Mouse (Mus musculus) hindbrain, embryonic 11.5 days (tissue): ENCODE results near the gene Mep1a. TPM values are rescaled to one million over a fixed set of nuclear protein-coding genes. Genes with fewer than 3 reads are reported as not detected.

Source experiments
- ATAC-seq: fragments of 200-750 bp; cut with Nextera tagmentation; 2 replicates; pipeline ENCODE4 v1.8.0; 2017; ENCODE audit warnings: mild to moderate bottlenecking, moderate TSS enrichment, moderate library complexity; ENCODE audit not compliant: low FRiP score
- DNase-seq: peaks from one replicate; pipeline ENCODE4 v3.0.0-alpha.2; 2015; ENCODE audit warnings: low spot score
- H3K27ac ChIP-seq: fragments of 300-500 bp; sonication (generic); 2 replicates; pipeline ENCODE4 v1.5.1; 2014; ENCODE audit warnings: mild to moderate bottlenecking, low read depth, low read length
- H3K27me3 ChIP-seq: fragments of 300-500 bp; sonication (generic); 2 replicates; pipeline ENCODE4 v1.6.1; 2014; ENCODE audit warnings: mild to moderate bottlenecking, low read length, moderate library complexity, mixed read lengths; ENCODE audit not compliant: control insufficient read depth, insufficient read depth
- H3K36me3 ChIP-seq: fragments of 300-500 bp; sonication (generic); 2 replicates; pipeline ENCODE4 v1.6.1; 2014; ENCODE audit warnings: mild to moderate bottlenecking, low read length, moderate library complexity, mixed read lengths; ENCODE audit not compliant: control insufficient read depth, insufficient read depth
- H3K4me1 ChIP-seq: fragments of 300-500 bp; sonication (generic); replicated peaks from 2 replicates; pipeline ENCODE4 v1.6.1; 2014; ENCODE audit warnings: low read length, mixed read lengths; ENCODE audit not compliant: control insufficient read depth, insufficient read depth
- H3K4me2 ChIP-seq: fragments of 300-500 bp; sonication (generic); replicated peaks from 2 replicates; pipeline ENCODE4 v1.6.1; 2014; ENCODE audit warnings: mild to moderate bottlenecking, low read depth, low read length
- H3K4me3 ChIP-seq: fragments of 300-500 bp; sonication (generic); 2 replicates; pipeline ENCODE4 v1.5.1; 2014; ENCODE audit warnings: low read depth, low read length
- H3K9ac ChIP-seq: fragments of 300-500 bp; sonication (generic); 2 replicates; pipeline ENCODE4 v1.6.1; 2014; ENCODE audit warnings: low read depth, low read length
- H3K9me3 ChIP-seq: fragments of 300-500 bp; sonication (generic); 2 replicates; pipeline ENCODE4 v1.6.1; 2016; ENCODE audit warnings: low read length; ENCODE audit not compliant: control insufficient read depth
- WGBS: fragments of 180-500 bp; shearing (Covaris S2); extraction: QIAGEN DNeasy Blood & Tissue Kit; methylation state at CpG from one replicate; pipeline ENCODE4 v1.1.7; 2014; 5-methylcytosine and 5-hydroxymethylcytosine counted together
- polyA plus RNA-seq: library from polyadenylated mRNA; unstranded; fragments of >200 nt; fragmentation: Nextera tagmentation; extraction: Ambion mirVana; gene quantifications from 2 replicates; pipeline ENCODE4 v1.2.1, GENCODE M21; 2014

Gene Mep1a
- polyA plus RNA-seq, 1 experiment from 2014 or later, result not detected

DNA sequence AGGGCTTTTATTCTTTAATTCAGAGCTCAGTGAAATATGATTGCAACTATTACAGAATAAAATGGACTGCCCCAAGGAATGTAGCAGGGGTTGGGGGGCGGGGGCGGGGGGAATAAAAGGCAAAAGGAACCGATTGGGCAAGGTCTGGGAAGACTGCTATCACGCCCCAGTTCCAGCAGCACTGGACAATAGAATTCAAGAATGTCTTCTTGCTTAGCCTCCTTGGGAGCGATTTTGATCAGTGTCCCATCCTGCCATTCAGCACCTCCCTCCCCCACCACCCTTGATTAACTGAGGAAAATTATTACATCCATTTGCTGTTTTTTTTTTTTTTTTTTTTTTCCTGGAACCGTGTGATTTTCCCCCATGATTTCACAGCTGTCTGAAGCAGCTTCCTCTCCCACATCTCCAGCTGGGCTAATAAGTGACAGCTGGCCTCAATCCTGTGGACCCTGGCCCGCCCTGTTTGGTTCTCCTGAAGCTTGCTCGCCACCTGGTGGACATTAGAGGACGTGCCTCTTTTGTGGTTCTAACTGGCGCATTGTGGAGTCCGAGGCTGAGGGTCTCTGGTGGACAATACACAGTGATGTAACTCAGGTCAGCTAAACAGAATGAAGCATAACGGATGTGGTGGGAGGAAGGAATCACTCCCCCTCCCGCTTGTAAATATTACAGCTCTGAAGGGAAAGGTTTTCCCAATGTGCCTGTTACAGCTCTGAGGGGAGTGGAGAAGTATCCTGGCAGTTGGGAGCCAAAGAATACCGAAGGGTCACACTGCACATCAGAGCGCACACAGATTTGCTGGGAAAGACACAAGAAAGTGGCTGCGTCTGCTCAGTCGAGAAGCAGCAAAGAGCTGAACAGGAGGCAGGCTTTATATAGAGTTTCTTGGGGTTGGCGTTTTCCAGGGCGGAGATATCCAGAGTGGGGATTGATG lies 42.1 kb downstream of the Mep1a start:
- Histone ChIP-seq H3K4me3 (no peak overlapping the region), H3K27ac (no peak overlapping the region), H3K36me3 (no peaks in the 10 kb centered on the region), H3K27me3 (no peaks in the 10 kb centered on the region), H3K4me1 (no peaks in the 10 kb centered on the region; the same call in 1 of the 2 replicates), H3K4me2 (no peak overlapping the region), H3K9ac (no peak overlapping the region), H3K9me3 (no peaks in the 10 kb centered on the region)
- ATAC-seq, result peak; percentile 96
- 36% methylated on average over 19 of the region's 19 CpGs for WGBS
- peak; percentile 94 for DNase-seq

DNA sequence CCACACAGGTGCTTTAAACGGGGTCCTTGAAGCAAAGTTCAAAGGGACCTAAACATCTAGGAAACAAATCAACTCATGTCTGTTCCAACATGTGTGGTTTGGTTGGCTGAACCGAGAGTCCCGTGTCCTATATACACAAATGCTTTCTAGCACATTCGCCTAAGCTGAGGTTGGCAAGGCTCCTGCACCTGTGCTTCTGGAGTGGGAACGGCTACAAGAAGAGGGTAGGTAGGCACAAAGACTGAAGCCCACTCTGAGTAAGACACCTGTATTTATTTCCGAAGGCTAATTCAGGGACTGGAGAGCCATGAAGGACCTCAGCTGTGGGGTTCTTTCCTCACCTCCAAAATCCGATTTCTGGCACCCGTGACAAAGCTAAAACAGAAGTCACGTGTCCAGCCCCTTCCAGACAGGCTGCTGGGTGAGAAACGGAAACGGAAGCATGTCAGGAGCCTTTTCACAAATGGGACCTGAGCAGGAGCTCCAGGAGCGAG lies 42.8 kb downstream of the Mep1a start:
- ATAC-seq, result peak; percentile 7; the same call in 1 of the 2 replicates
- Histone ChIP-seq H3K4me3 (no peak overlapping the region), H3K9me3 (no peaks in the 10 kb centered on the region), H3K36me3 (no peaks in the 10 kb centered on the region), H3K9ac (no peak overlapping the region), H3K27ac (no peak overlapping the region), H3K4me1 (no peaks in the 10 kb centered on the region; the same call in 1 of the 2 replicates), H3K4me2 (no peak overlapping the region), H3K27me3 (no peaks in the 10 kb centered on the region)
- WGBS, result 75% methylated on average over 12 of the region's 12 CpGs
- DNase-seq, result no peak

GRCm38 (mm10) chr17:43458598-43458997 lies 44.0 kb downstream of the Mep1a start:
- 0 out of 2 replicates have a peak, but pooled peaks have one; percentile 26 for ATAC-seq
- H3K27ac ChIP-seq, result no peak overlapping the region
- H3K4me3 ChIP-seq, result no peak overlapping the region
- peak; percentile 86 for DNase-seq
- 16% methylated on average over 9 of the region's 9 CpGs for WGBS
- H3K9me3 ChIP-seq, result no peaks in the 10 kb centered on the region
- H3K4me1 ChIP-seq, result no peaks in the 10 kb centered on the region; the same call in 1 of the 2 replicates
- H3K9ac ChIP-seq, result no peak overlapping the region
- H3K27me3 ChIP-seq, result no peaks in the 10 kb centered on the region
- H3K36me3 ChIP-seq, result no peaks in the 10 kb centered on the region
- no peak overlapping the region for H3K4me2 ChIP-seq

- WGBS, result 89% methylated on average over 1 of the region's 1 CpGs
- no peak overlapping the region for H3K9ac ChIP-seq
Measured at GRCm38 (mm10) chr17:43451216-43451615, 51.4 kb downstream of the Mep1a start.

GRCm38 (mm10) chr17:43434485-43434884 lies 68.1 kb downstream of the Mep1a start:
- no peak overlapping the region for H3K9ac ChIP-seq
- no peaks in the 10 kb centered on the region for H3K27me3 ChIP-seq
- no peak overlapping the region for H3K4me3 ChIP-seq
- H3K4me2 ChIP-seq, result no peak overlapping the region
- H3K36me3 ChIP-seq, result no peaks in the 10 kb centered on the region
- 86% methylated on average over 8 of the region's 8 CpGs for WGBS
- no peak for DNase-seq
- H3K4me1 ChIP-seq, result no peaks in the 10 kb centered on the region
- no peak for ATAC-seq
- H3K9me3 ChIP-seq, result no peaks in the 10 kb centered on the region
- H3K27ac ChIP-seq, result no peak overlapping the region

More at GRCm38 (mm10) chr17:43451216-43451615, 51.4 kb downstream of the Mep1a start:
- Histone ChIP-seq H3K4me1 (no peaks in the 10 kb centered on the region), H3K4me2 (no peak overlapping the region), H3K9me3 (no peaks in the 10 kb centered on the region), H3K27me3 (no peaks in the 10 kb centered on the region), H3K27ac (no peak overlapping the region), H3K4me3 (no peak overlapping the region), H3K36me3 (no peaks in the 10 kb centered on the region)
- no peak for ATAC-seq
- DNase-seq, result no peak

GRCm38 (mm10) chr17:43431692-43432091 lies 70.9 kb downstream of the Mep1a start:
- no peak overlapping the region for H3K4me3 ChIP-seq
- H3K27ac ChIP-seq, result no peak overlapping the region
- no peak overlapping the region for H3K9ac ChIP-seq
- WGBS, result 69% methylated on average over 5 of the region's 5 CpGs
- no peaks in the 10 kb centered on the region for H3K9me3 ChIP-seq
- no peaks in the 10 kb centered on the region for H3K36me3 ChIP-seq
- no peaks in the 10 kb centered on the region for H3K27me3 ChIP-seq
- DNase-seq (no peak), ATAC-seq (no peak)
- no peak overlapping the region for H3K4me2 ChIP-seq
- H3K4me1 ChIP-seq, result no peaks in the 10 kb centered on the region

Other genes starting within 250 kb of the Mep1a start
- gene Adgrf1, start 232.5 kb downstream of the Mep1a start, polyA plus RNA-seq, result not detected in 2 replicates
- gene Adgrf5, start 142.4 kb downstream of the Mep1a start, polyA plus RNA-seq, result 6.8 and 9.4 TPM in 2 replicates
- 1.2 TPM in 2 replicates for gene Ankrd66, start 40.8 kb upstream of the Mep1a start, polyA plus RNA-seq
- 15.4 and 16.3 TPM in 2 replicates for gene Pla2g7, start 65.3 kb upstream of the Mep1a start, polyA plus RNA-seq
- 0.03 and 0.07 TPM in 2 replicates for gene Tdrd6, start 127.5 kb upstream of the Mep1a start, polyA plus RNA-seq
- 36.8 and 43.2 TPM in 2 replicates for gene Slc25a27, start 164.4 kb upstream of the Mep1a start, polyA plus RNA-seq
- 28.9 and 30.9 TPM in 2 replicates for gene Cyp39a1, start 164.6 kb upstream of the Mep1a start, polyA plus RNA-seq